Mouse (Mus musculus) stomach, adult 2 months (tissue): ENCODE results near the gene Ankrd23. TPM values are rescaled to one million over a fixed set of nuclear protein-coding genes. Genes with fewer than 3 reads are reported as not detected.

ENCODE experiments used
- polyA plus RNA-seq: library from polyadenylated mRNA; depleted of rRNA; stranded (reverse); fragments of >200 nt; gene quantifications from 2 replicates; pipeline ENCODE4 v1.2.3, GENCODE M21; 2012; rRNA removed

Ankrd23 gene
- polyA plus RNA-seq = 12.4 and 16.9 TPM in 2 replicates

DNA sequence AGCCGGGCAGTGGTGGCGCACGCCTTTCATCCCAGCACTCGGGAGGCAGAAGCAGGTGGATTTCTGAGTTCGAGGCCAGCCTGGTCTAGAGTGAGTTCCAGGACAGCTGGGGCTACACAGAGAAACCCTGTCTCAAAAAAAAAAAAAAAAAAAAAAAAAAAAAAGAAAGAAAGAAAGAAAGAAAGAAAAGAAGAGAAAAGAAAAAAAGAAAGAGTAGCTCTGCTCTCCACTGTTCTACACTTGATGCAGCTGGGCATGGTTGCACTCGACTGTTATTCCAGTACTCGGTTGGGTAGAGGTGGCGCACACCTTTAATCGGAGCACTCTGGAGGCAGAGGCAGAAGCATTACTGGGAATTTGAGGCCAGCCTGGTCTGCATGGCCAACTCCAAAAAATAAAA is at the start of gene Ankrd23:
Gene Ankrd23, minus strand, starts transcription at position 101 of the 400 bp plus-strand sequence.

DNA sequence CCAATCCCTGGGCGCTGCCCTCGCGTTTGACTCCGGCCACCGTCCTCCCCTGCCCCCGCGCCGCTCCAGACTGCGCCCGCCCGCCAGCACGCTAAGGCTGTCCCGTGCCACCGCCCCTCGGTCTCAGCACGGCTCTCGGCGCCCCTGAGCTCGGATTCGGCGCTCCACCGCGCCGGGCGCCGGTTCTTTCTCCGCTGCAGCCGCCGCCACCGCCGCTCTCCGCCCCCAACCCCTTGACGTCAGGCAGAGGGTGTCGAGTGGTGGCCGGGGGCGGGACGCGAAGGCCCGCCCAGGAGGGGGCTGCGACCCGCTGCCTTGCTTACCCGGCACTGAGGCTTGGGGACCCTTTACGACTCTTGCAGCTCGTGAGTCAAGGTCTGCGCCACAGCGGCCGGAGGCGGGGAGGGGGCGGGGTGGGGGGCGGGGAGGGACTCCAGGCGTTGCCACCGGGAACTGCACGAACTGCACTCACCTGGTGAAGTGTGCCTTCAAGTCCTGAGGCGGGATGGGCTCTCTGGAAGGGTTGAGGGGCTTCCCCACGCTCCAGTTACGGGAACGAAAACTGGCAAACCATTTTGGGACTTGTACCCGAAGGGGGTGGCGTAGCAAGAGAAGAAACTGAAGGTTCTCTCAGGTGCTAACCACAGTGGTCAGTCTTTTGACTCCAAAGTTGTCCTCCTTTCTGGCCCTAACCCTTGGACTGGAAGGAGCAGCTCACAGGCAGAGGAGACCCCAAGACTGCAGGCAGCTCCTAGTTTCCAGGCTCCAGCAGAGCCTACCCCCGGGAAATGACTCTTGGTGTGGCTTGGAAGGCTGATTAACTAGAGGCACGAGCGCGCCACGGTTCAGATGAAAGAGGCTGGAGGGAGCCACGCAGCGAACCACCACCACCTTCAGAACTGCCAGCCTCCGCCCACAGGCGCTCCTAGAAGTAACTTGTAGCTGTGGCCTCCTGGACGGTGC is 21.6 kb upstream of the Ankrd23 start, which contains the start of gene Sema4c:
Gene Sema4c, minus strand, starts transcription at position 319 of the 963 bp plus-strand sequence.

DNA sequence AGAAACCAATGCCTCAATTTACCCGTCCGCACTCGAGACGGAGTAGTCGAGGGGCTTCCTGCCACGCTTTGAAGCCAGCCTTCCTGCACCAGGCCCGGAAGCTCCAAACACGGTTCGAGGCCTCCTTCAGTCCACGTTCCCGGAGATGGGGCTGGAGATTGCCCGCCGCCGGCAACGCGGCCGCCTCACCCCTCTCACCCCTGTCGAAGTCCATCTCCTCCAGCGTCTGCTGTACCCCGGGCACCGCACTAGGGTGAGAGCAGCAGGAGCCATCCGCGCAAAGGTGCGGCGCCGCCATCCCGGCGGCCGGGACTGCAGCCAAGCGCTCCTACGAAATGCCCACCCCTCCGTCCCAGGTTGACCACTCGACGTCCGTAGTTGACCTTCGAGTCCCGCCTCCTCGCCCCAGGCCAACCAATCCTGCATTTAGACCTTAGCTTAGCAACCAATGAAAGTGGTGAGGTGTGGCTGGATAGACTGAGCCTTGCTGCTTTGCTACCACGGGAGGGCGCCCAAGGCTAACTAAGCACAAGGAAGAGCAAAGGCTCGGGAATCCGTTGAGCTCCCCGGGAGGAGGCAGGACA is 10.3 kb upstream of the Ankrd23 start, which contains the start of gene Ankrd39:
Gene Ankrd39, minus strand, starts transcription at position 558 of the 584 bp plus-strand sequence.

DNA sequence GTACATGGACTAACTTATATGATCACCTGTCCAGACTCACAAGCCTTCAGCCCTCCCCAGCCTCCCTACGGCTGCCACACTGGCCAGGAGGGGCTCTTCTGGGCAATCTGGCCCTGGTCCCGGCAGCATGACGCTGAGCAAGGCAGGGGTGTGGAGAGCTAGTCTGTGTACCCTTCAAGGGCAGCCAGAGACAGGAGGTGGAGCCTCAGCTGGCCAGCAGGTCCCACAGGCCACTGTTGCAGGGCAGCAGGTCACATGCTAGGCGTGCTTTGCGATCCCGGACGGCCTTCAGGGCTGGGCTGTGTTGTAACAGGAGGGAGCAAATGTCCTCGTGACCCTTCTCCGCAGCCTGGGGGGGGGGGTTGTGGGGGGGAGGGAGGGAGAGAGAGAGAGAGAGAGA is 2.5 kb upstream of the Ankrd23 start, which contains the start of gene Gm42417:
Gene Gm42417, minus strand, starts transcription at position 244 of the 400 bp plus-strand sequence.

DNA sequence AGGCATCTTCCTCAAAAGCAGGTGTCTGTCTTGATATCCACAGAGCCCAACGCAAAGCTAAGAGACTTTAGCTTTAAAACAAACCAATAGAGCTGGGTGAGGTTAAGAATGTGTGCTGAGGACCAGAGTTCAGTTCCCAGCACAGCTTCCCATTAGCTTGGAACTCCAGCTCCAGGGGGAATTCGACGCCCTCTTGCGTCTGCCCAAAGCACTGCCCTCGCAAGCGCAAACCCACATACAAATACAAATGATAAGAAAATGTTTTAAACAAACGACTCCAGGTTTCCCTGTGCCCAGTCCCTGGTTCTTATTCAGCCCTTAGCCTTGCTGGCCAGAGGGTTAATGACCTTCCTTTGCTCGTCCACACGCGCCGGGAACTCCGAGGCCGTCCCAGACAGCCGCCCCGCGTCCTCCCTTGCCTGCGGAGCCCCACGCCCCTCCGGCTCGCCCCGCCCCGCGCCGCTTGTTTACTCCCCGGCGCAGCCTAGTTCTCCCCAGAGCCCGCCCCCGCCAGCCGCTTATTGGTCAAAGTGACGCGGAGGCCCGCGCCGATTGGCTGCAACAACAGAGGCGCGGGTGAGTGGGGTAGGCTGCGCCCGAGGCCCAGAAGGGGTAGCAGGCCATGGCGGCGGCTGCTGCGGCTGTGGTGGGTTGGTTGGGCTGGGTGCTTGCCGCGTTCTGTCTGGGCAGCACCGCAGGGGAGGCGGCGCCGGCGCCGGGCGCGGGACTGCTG is 25.2 kb downstream of the Ankrd23 start, which contains the start of gene Cnnm3:
Gene Cnnm3, plus strand, starts transcription at position 579 of the 733 bp plus-strand sequence.

Other genes starting within 250 kb of the Ankrd23 start
- 3.7 and 4.1 TPM in 2 replicates for gene Arid5a, start 229.2 kb downstream of the Ankrd23 start, polyA plus RNA-seq
- 12.1 and 14.6 TPM in 2 replicates for gene Kansl3, start 167.7 kb downstream of the Ankrd23 start, polyA plus RNA-seq
- gene Fer1l5, start 164.6 kb downstream of the Ankrd23 start, polyA plus RNA-seq = 0.03 TPM in 1 of 2 replicates, not detected in the other
- gene Lman2l, start 91.6 kb downstream of the Ankrd23 start, polyA plus RNA-seq = 2.5 and 3.7 TPM in 2 replicates
- gene Cnnm4, start 65.3 kb downstream of the Ankrd23 start, polyA plus RNA-seq = 16.8 and 16.9 TPM in 2 replicates
- gene Cnnm3, start 25.0 kb downstream of the Ankrd23 start, polyA plus RNA-seq = 13.4 and 15.0 TPM in 2 replicates
- gene Gm42417, start 2.5 kb upstream of the Ankrd23 start, polyA plus RNA-seq = not detected in 2 replicates
- 9.3 and 13.7 TPM in 2 replicates for gene Ankrd39, start 10.6 kb upstream of the Ankrd23 start, polyA plus RNA-seq
- 5.6 and 8.1 TPM in 2 replicates for gene Sema4c, start 21.5 kb upstream of the Ankrd23 start, polyA plus RNA-seq
- gene Fam178b, start 146.3 kb upstream of the Ankrd23 start, polyA plus RNA-seq = 1.00 and 1.7 TPM in 2 replicates
- gene Cox5b, start 154.6 kb upstream of the Ankrd23 start, polyA plus RNA-seq = 494 and 615 TPM in 2 replicates
- 0.06 TPM in 1 of 2 replicates, not detected in the other for gene 4933424G06Rik, start 173.3 kb upstream of the Ankrd23 start, polyA plus RNA-seq
- gene Actr1b, start 177.5 kb upstream of the Ankrd23 start, polyA plus RNA-seq = 67.2 and 68.8 TPM in 2 replicates
- gene Zap70, start 224.9 kb upstream of the Ankrd23 start, polyA plus RNA-seq = 0.52 and 1.1 TPM in 2 replicates